Mouse (Mus musculus) liver, embryonic 13.5 days (tissue): ENCODE results near the gene Vmn2r62. TPM values are rescaled to one million over a fixed set of nuclear protein-coding genes. Genes with fewer than 3 reads are reported as not detected.
"Not testable (repeated sequence)": the region's sequence is repeated elsewhere in the genome, so short reads cannot be mapped to it uniquely, and the experiment has no call there.

Source experiments
- ATAC-seq: fragments of 200-750 bp; cut with Nextera tagmentation; 2 replicates; pipeline ENCODE4 v1.8.0; 2017; ENCODE audit warnings: low read depth, mild to moderate bottlenecking, moderate number of reproducible peaks, moderate library complexity
- DNase-seq: peaks from one replicate; pipeline ENCODE4 v3.0.0; 2022
- H3K27ac ChIP-seq: fragments of 300-500 bp; sonication (generic); 2 replicates; pipeline ENCODE4 v1.5.1; 2015; ENCODE audit warnings: moderate library complexity, mild to moderate bottlenecking, inconsistent platforms
- H3K27me3 ChIP-seq: fragments of 300-500 bp; sonication (generic); 2 replicates; pipeline ENCODE4 v1.6.1; 2015; ENCODE audit warnings: mild to moderate bottlenecking, inconsistent platforms
- H3K36me3 ChIP-seq: fragments of 300-500 bp; sonication (generic); 2 replicates; pipeline ENCODE4 v1.6.1; 2015; ENCODE audit warnings: mild to moderate bottlenecking, inconsistent platforms
- H3K4me1 ChIP-seq: fragments of 300-500 bp; sonication (generic); replicated peaks from 2 replicates; pipeline ENCODE4 v1.6.1; 2015; ENCODE audit warnings: inconsistent platforms
- H3K4me2 ChIP-seq: fragments of 300-500 bp; sonication (generic); 2 replicates; pipeline ENCODE4 v1.6.1; 2015; ENCODE audit warnings: inconsistent platforms, mild to moderate bottlenecking, moderate library complexity
- H3K4me3 ChIP-seq: fragments of 300-500 bp; sonication (generic); replicated peaks from 2 replicates; pipeline ENCODE4 v1.5.1; 2015; ENCODE audit warnings: mild to moderate bottlenecking, inconsistent platforms
- H3K9ac ChIP-seq: fragments of 300-500 bp; sonication (generic); 2 replicates; pipeline ENCODE4 v1.6.1; 2015; ENCODE audit warnings: mild to moderate bottlenecking, inconsistent platforms
- H3K9me3 ChIP-seq: fragments of 300-500 bp; sonication (generic); replicated peaks from 2 replicates; pipeline ENCODE4 v1.6.1; 2016; ENCODE audit warnings: inconsistent platforms
- WGBS: fragments of 180-500 bp; shearing (Covaris S2); methylation state at CpG from one replicate; pipeline ENCODE4 v1.1.7; 2015; ENCODE audit not compliant: insufficient replicate concordance; 5-methylcytosine and 5-hydroxymethylcytosine counted together
- polyA plus RNA-seq: library from polyadenylated mRNA; unstranded; fragments of >200 nt; fragmentation: Nextera tagmentation; extraction: Ambion mirVana; gene quantifications from 2 replicates; pipeline ENCODE4 v1.2.1, GENCODE M21; 2015

The Vmn2r62 gene
- not detected in 2 replicates for polyA plus RNA-seq

DNA sequence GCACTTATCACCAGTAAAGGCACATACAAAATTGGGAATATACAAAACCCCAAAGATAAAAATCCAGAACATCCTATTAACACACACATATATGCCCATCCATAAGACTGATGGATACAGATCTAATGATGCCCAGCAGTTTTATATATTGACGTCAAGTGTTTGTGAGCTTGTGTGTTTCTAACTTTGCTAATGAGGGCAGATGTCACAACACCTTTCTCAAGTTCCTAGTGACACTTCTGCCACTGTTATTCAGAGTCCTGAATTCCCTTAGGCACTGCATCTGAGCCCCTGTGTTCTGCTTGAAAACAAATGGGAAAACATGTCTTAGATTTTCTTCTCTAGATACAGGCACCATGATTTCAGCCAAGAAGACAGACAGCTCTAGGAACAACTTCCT, at the start of gene Vmn2r62:
Gene Vmn2r62, minus strand, starts transcription at position 101 of the 400 bp plus-strand sequence.
- H3K4me1 ChIP-seq, DNase-seq, H3K4me3 ChIP-seq, H3K36me3 ChIP-seq, H3K9me3 ChIP-seq, H3K4me2 ChIP-seq, H3K27me3 ChIP-seq, ATAC-seq, H3K9ac ChIP-seq, H3K27ac ChIP-seq: not testable (repeated sequence)
- no CpG with 5 or more reads among the region's 1 CpGs for WGBS

DNA sequence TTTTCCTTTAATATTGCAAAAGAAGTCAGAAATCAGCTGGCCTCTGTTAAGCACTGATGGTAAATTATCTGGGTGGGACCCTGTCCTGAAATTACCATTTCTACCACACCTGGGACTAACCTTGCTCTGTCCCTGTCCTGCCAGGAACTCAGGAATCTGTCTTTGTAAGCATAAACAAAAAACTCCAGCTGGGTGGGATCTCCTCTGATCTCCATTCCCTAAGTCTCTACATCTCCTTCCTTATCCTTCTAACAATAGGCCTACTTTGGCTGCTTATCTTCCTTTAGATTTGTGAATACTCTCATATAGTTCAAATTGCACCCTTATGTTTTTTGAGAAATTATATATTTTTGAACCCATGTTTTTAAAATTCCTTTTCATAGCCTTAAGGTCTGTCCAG, 45.0 kb upstream of the Vmn2r62 start:
- not testable (repeated sequence) for H3K4me1 ChIP-seq, H3K27me3 ChIP-seq, H3K36me3 ChIP-seq, H3K9ac ChIP-seq, H3K27ac ChIP-seq, H3K4me3 ChIP-seq, ATAC-seq, DNase-seq, H3K9me3 ChIP-seq, H3K4me2 ChIP-seq

DNA sequence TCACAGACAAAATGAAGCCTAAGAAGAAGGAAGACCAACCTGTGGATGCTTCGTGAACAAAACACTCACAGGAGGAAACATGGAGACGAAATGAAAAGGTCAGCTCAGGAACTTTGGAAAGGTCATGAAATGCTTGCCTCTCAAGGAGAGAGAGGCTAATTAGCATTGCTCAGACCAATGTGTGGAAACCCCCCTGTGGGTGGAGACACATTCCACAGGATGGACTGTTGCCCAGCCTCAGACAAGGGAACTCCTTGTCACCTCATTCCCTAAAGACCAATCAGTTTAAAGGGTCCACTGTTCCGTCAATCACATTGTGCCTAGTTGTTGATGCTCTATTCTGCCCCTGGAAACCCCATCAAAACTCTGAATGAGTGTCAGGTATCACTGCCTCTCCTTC, 38.9 kb upstream of the Vmn2r62 start:
- WGBS: 42% methylated on average over 3 of the region's 3 CpGs
- H3K4me1 ChIP-seq: no peaks in the 10 kb centered on the region
- no peaks in the 10 kb centered on the region for H3K27me3 ChIP-seq
- ATAC-seq: no peak
- H3K9ac ChIP-seq: no peak overlapping the region
- peaks cover 9% of the 10 kb centered on the region; the same call in 1 of the 2 replicates for H3K9me3 ChIP-seq
- no peak overlapping the region for H3K4me3 ChIP-seq
- H3K27ac ChIP-seq: no peak overlapping the region
- DNase-seq: no peak
- H3K36me3 ChIP-seq: no peaks in the 10 kb centered on the region
- no peak overlapping the region for H3K4me2 ChIP-seq

DNA sequence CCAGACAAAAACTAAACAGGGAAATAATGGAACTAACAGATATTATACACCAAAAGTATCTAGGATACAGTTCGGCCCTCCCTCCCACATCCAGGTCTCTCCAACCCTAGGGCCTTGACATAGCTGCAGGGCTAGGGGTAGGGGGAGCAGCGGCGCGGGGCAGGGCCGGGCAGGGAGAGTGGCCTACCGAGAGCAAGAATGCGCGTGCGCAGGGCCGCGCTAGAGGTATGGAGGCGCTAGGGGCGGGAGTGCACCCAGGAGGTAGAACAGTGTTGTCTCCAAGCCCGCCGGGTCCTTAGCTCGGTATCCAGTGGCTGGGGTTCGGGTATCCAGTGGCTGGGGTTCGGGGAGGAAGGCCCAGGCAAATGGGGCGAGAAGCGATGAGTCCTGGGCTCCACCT, 43.5 kb downstream of the Vmn2r62 start:
- H3K9me3 ChIP-seq: peaks cover 4% of the 10 kb centered on the region; the same call in 1 of the 2 replicates
- no peak overlapping the region for H3K4me2 ChIP-seq
- no peaks in the 10 kb centered on the region for H3K4me1 ChIP-seq
- WGBS: 42% methylated on average over 20 of the region's 20 CpGs
- no peaks in the 10 kb centered on the region for H3K36me3 ChIP-seq
- DNase-seq (no peak), ATAC-seq (no peak)
- no peak overlapping the region for H3K9ac ChIP-seq
- no peak overlapping the region for H3K27ac ChIP-seq
- no peaks in the 10 kb centered on the region for H3K27me3 ChIP-seq
- H3K4me3 ChIP-seq: no peak overlapping the region

DNA sequence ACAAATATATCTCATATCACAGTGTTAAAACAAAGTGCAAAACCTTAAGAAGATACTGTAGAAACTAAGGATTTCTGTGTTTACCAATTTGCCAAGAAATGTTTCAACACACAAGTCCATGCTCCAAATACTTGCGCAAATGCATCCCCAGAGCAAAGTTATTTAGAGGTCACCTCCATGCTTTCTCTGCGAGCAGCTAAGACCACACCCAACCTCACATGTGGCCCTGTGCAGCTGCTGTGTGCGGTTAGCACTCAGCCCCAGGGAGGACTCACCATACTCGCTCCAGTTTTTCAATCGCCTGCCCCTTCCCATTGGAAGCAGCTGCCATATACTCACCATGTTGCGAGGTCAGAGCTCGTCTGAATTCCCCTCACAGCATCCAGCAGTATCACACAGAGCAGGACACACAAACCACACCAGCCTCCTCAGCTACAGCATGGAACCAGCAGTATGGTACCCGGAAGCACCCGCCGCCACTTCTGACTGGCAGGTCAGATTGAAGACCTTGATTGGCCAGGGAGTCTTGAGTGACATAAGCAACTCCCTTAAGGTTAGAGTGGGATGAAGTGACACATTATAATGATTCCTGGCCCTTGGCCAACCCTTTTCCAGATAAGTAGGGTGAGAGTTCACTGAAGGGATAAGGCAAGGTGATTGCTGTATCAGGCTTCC, 54.7 kb downstream of the Vmn2r62 start:
- no peaks in the 10 kb centered on the region for H3K36me3 ChIP-seq
- DNase-seq: no peak
- H3K4me1 ChIP-seq: no peaks in the 10 kb centered on the region
- no peak for ATAC-seq
- WGBS: 76% methylated on average over 10 of the region's 10 CpGs
- H3K27ac ChIP-seq: no peak overlapping the region
- no peaks in the 10 kb centered on the region for H3K27me3 ChIP-seq
- no peak overlapping the region for H3K9ac ChIP-seq
- no peak overlapping the region for H3K4me3 ChIP-seq
- no peak overlapping the region for H3K4me2 ChIP-seq
- H3K9me3 ChIP-seq: no peaks in the 10 kb centered on the region

DNA sequence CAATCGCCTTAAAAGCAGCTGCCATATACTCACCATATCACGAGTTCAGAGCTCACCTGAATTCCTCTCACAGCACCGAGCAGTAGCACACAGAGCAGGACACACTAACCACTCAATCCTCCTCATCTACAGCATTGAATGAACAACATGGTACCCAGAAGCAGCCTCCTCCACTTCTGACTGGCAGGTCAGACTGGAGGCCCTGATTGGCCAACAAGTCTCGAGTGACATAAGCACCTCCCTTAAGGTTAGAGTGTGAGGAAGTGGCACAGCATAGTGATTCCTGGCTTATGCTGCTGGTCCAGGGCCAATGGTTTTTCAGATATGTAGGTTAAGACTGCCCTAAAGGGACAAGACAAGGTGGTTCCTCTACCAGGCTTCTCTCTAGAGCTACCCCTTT, 66.4 kb downstream of the Vmn2r62 start, which contains the start of gene Gm17067:
Gene Gm17067, minus strand, starts transcription at position 101 of the 400 bp plus-strand sequence.
- ATAC-seq, H3K27me3 ChIP-seq, DNase-seq, H3K4me3 ChIP-seq, H3K36me3 ChIP-seq, H3K9ac ChIP-seq, H3K9me3 ChIP-seq, H3K4me1 ChIP-seq, H3K27ac ChIP-seq, H3K4me2 ChIP-seq: not testable (repeated sequence)
- WGBS: 67% methylated on average over 4 of the region's 4 CpGs

Other genes starting within 250 kb of the Vmn2r62 start
- gene Gm21028, start 214.9 kb downstream of the Vmn2r62 start, polyA plus RNA-seq: not detected in 2 replicates
- 0.22 and 0.28 TPM in 2 replicates for gene Zfp977, start 201.0 kb downstream of the Vmn2r62 start, polyA plus RNA-seq
- 1.1 and 1.7 TPM in 2 replicates for gene Zfp976, start 150.9 kb downstream of the Vmn2r62 start, polyA plus RNA-seq
- gene Zfp975, start 100.8 kb downstream of the Vmn2r62 start, polyA plus RNA-seq: 2.1 and 2.6 TPM in 2 replicates
- not detected in 2 replicates for gene Gm17067, start 66.5 kb downstream of the Vmn2r62 start, polyA plus RNA-seq
- not detected in 2 replicates for gene Gm2381, start 73.7 kb upstream of the Vmn2r62 start, polyA plus RNA-seq
- not detected in 2 replicates for gene Vmn2r63, start 140.3 kb upstream of the Vmn2r62 start, polyA plus RNA-seq
- not detected in 2 replicates for gene Gm9268, start 225.2 kb upstream of the Vmn2r62 start, polyA plus RNA-seq